Mouse (Mus musculus) erythroblast, embryonic 14.5 days (primary cell): ENCODE measurements around the gene Nfix. TPM values are rescaled to one million over a fixed set of nuclear protein-coding genes. Genes with fewer than 3 reads are reported as not detected.
A peak's percentile ranks its signal among the peaks of the same experiment; 100 is the strongest.
"Not testable (repeated sequence)": the region's sequence is repeated elsewhere in the genome, so short reads cannot be mapped to it uniquely, and the experiment has no call there.

Source experiments
- H3K27me3 ChIP-seq: 2 replicates; pipeline ENCODE4 v1.6.1; 2012; ENCODE audit warnings: inconsistent platforms; ENCODE audit not compliant: control insufficient read depth
- H3K36me3 ChIP-seq: 2 replicates; pipeline ENCODE4 v1.6.1; 2012; ENCODE audit warnings: mild to moderate bottlenecking, inconsistent platforms; ENCODE audit not compliant: control insufficient read depth
- H3K4me1 ChIP-seq: 2 replicates; pipeline ENCODE4 v1.6.1; 2012; ENCODE audit warnings: inconsistent platforms; ENCODE audit not compliant: control insufficient read depth
- H3K4me3 ChIP-seq: replicated peaks from 2 replicates; pipeline ENCODE3; 2012; ENCODE audit warnings: moderate library complexity, mild to moderate bottlenecking, inconsistent platforms
- H3K9me3 ChIP-seq: 2 replicates; pipeline ENCODE4 v1.6.1; 2012; ENCODE audit warnings: low read length, inconsistent platforms, mixed read lengths; ENCODE audit not compliant: control insufficient read depth
- GATA1 ChIP-seq: IDR thresholded peaks from 2 replicates; pipeline ENCODE4 v1.6.1; 2012; ENCODE audit warnings: low read length, inconsistent platforms, mixed read lengths
- TAL1 ChIP-seq: IDR thresholded peaks from 3 replicates; pipeline ENCODE4 v1.6.1; 2012; ENCODE audit warnings: low read length, inconsistent platforms, mixed read lengths
- polyA plus RNA-seq: library from polyadenylated mRNA; stranded (reverse); fragments of >175 nt; gene quantifications from 2 replicates; pipeline ENCODE4 v1.2.3, GENCODE M21; 2012

Nfix gene
- polyA plus RNA-seq, 1 experiment = 1.9 TPM

DNA sequence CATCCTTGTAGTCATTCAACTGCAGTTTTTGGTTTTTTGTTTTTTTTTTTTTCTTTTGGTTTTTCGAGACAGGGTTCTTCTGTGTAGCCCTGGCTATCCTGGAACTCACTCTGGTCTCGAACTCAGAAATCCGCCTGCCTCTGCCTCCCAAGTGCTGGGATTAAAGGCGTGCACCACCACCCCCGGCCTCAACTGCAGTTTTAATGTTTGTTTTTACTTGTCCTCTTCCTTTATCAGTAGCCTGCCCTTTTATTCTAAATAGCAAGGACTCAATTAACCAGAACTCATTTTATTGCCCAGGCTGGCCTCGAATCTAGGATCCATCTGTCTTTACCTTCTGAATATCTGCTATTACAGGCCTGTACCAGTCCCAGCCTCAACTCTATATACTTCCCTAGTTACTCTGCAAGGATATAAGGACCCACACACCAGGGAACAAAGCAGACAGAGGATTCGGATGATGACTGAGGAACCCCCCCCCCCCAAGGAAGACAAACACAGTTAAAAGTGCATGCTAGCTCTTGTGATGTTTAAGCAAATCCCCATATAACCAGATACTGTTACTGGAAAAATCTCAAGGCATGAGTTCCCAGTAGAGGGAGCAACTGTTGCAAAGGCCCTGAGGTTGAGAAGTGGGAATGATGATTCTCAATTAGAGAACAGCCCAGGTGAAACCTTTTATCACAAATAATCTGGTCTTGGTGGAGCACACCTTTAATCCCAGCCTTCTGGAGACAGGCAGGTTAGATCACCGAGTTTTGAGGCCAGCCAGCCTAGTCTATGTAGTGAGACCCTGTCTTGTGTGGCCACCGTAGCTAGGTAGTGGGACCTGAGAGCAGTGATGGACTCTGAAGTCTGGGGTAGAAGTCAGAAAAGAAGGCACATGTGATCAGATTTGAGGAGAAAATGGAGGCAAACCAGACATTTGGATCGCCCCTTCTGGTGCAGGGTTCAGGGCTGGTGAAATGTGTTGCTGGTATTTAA lies 32.9 kb upstream of the Nfix start:
- TF ChIP-seq GATA1 (no peak), TAL1 (no peak)

GRCm38 (mm10) chr8:84832034-84832717 lies 32.0 kb upstream of the Nfix start:
- Histone ChIP-seq H3K27me3 (no peaks in the 10 kb centered on the region), H3K36me3 (peaks cover 66% of the 10 kb centered on the region), H3K9me3 (no peaks in the 10 kb centered on the region), H3K4me1 (peaks cover 76% of the 10 kb centered on the region), H3K4me3 (peak overlapping the region; percentile 98)
- TF ChIP-seq GATA1 = no peak
- TF ChIP-seq TAL1 = no peak

More for the DNA sequence above, 32.9 kb upstream of the Nfix start:
- H3K27me3 ChIP-seq = no peaks in the 10 kb centered on the region
- peaks cover 72% of the 10 kb centered on the region for H3K36me3 ChIP-seq
- H3K9me3 ChIP-seq = no peaks in the 10 kb centered on the region
- H3K4me1 ChIP-seq = peaks cover 80% of the 10 kb centered on the region
- H3K4me3 ChIP-seq = peak overlapping the region; percentile 98

- TF ChIP-seq GATA1 = no peak
- H3K4me3 ChIP-seq = peak within 1 kb of the TSS; percentile 98
- H3K9me3 ChIP-seq = no peaks in the 10 kb centered on the region
- H3K36me3 ChIP-seq = peaks cover 60% of the 10 kb centered on the region
- no peaks in the 10 kb centered on the region for H3K27me3 ChIP-seq
- H3K4me1 ChIP-seq = peaks cover 73% of the 10 kb centered on the region
Measured at GRCm38 (mm10) chr8:84831490-84831889, 31.3 kb upstream of the Nfix start, which contains the start of gene Gadd45gip1. Gene Gadd45gip1 (plus strand): TSS chr8:84831522.

- not testable (repeated sequence) for H3K9me3 ChIP-seq, H3K4me3 ChIP-seq, H3K27me3 ChIP-seq
- Histone ChIP-seq H3K36me3 (peaks cover 19% of the 10 kb centered on the region), H3K4me1 (peaks cover 59% of the 10 kb centered on the region)
Measured at GRCm38 (mm10) chr8:84826518-84826917, 26.4 kb upstream of the Nfix start.

GRCm38 (mm10) chr8:84825636-84826035 lies 25.5 kb upstream of the Nfix start:
- 0 out of 2 replicates have a peak, but pooled peaks cover 3% of the 10 kb centered on the region for H3K27me3 ChIP-seq
- H3K36me3 ChIP-seq = peaks cover 19% of the 10 kb centered on the region
- H3K9me3 ChIP-seq = no peaks in the 10 kb centered on the region
- TF ChIP-seq TAL1 (no peak), GATA1 (no peak)
- H3K4me1 ChIP-seq = peaks cover 54% of the 10 kb centered on the region
- H3K4me3 ChIP-seq = no peak overlapping the region

GRCm38 (mm10) chr8:84823653-84824052 lies 23.5 kb upstream of the Nfix start:
- Histone ChIP-seq H3K4me3 (no peak overlapping the region), H3K4me1 (peaks cover 41% of the 10 kb centered on the region), H3K36me3 (peaks cover 5% of the 10 kb centered on the region), H3K27me3 (0 out of 2 replicates have a peak, but pooled peaks cover 3% of the 10 kb centered on the region), H3K9me3 (no peaks in the 10 kb centered on the region)
- TF ChIP-seq TAL1 (no peak), GATA1 (no peak)

- TF ChIP-seq TAL1 (no peak), GATA1 (no peak)
- Histone ChIP-seq H3K36me3 (peaks cover 4% of the 10 kb centered on the region; the same call in 1 of the 2 replicates), H3K27me3 (0 out of 2 replicates have a peak, but pooled peaks cover 3% of the 10 kb centered on the region), H3K9me3 (no peaks in the 10 kb centered on the region), H3K4me1 (peaks cover 38% of the 10 kb centered on the region), H3K4me3 (no peak within 1 kb of the TSS)
Measured at GRCm38 (mm10) chr8:84822723-84823122, 22.6 kb upstream of the Nfix start, which contains the start of gene Dand5. Gene Dand5 (minus strand): TSS chr8:84822823.

DNA sequence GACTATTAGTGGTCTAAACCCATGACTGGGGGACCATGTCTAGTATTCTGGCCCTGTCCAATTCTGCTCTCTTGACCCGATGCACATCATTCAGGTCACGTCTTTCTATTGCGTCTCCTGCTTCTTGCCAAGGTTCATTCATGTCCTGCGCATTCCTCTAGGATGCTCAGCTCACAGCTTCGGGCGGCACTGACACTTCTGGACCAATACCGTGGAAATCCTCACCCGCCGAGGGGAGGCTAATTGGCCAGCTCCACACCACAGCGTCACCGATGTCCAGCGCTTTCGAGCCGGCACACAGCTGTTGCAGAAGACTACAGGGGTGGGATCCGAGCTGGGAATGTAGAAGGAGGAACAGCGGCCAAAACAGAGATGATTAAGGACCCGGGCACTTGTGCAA lies 16.0 kb upstream of the Nfix start:
- Histone ChIP-seq H3K4me1 (peaks cover 35% of the 10 kb centered on the region), H3K36me3 (no peaks in the 10 kb centered on the region), H3K9me3 (no peaks in the 10 kb centered on the region), H3K27me3 (peaks cover 29% of the 10 kb centered on the region), H3K4me3 (no peak overlapping the region)
- TF ChIP-seq GATA1 (no peak), TAL1 (no peak)

DNA sequence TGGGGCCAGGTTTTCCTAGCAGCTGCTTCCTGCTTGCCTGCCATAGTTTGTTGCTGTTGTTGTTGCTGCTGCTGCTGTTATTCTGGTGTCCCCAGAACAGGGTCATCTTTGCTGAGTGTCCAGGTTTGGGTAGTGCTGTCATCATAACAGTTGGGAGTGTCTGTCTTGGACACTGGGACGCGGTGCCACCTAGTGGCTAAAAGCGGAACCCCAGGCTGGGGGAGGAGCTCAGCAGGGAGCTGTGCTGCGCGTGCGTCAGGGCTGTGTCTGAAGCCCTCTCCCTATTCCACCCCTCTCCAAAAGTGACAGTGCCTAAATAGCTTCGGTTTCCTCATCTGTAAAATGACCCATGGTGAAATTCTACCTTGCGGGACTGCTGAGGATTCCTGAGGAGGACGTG lies 15.4 kb upstream of the Nfix start:
- Histone ChIP-seq H3K36me3 (no peaks in the 10 kb centered on the region), H3K4me3 (no peak overlapping the region), H3K27me3 (peaks cover 33% of the 10 kb centered on the region), H3K9me3 (no peaks in the 10 kb centered on the region), H3K4me1 (peaks cover 39% of the 10 kb centered on the region)
- TF ChIP-seq TAL1 (no peak), GATA1 (no peak)
